Mouse (Mus musculus) 3134 (cell line): ENCODE results near the gene Rabggtb.
A peak's percentile ranks its signal among the peaks of the same experiment; 100 is the strongest.

Experiments used
- DNase-seq: peaks from one replicate; pipeline ENCODE4 v3.0.0-alpha.2; 2011; ENCODE audit warnings: low spot score; ENCODE audit not compliant: insufficient read length; ENCODE audit errors: extremely low read depth

Rabggtb gene

GRCm38 (mm10) chr3:153921147-153921910 is 8.5 kb upstream of the Rabggtb start:
- no peak for DNase-seq

GRCm38 (mm10) chr3:153917200-153917599 is 4.4 kb upstream of the Rabggtb start:
- DNase-seq, result no peak

GRCm38 (mm10) chr3:153913510-153914243 is 868 bp upstream of the Rabggtb start:
- no peak for DNase-seq

- DNase-seq, result no peak
These were observed 848 bp downstream of the Rabggtb start for GRCm38 (mm10) chr3:153911882-153912440.

GRCm38 (mm10) chr3:153911197-153911881 is 1.5 kb downstream of the Rabggtb start:
- DNase-seq, result peak; percentile 32

- no peak for DNase-seq
These were observed 2.3 kb downstream of the Rabggtb start for GRCm38 (mm10) chr3:153910489-153910888.

- DNase-seq, result no peak
These were observed 3.9 kb downstream of the Rabggtb start for GRCm38 (mm10) chr3:153908919-153909318.

GRCm38 (mm10) chr3:153906136-153906871 is 6.5 kb downstream of the Rabggtb start, which contains the start of gene Msh4:
Gene Msh4 (minus strand): TSS chr3:153906138.
- no peak for DNase-seq

- peak; percentile 58 for DNase-seq
These were observed 7.3 kb downstream of the Rabggtb start for GRCm38 (mm10) chr3:153905251-153906135.

GRCm38 (mm10) chr3:153904586-153904985 is 8.2 kb downstream of the Rabggtb start:
- peak; percentile 41 for DNase-seq

- no peak for DNase-seq
These were observed 10.2 kb downstream of the Rabggtb start for GRCm38 (mm10) chr3:153902595-153902994.

GRCm38 (mm10) chr3:153901904-153902303 is 10.9 kb downstream of the Rabggtb start:
- no peak for DNase-seq

- no peak for DNase-seq
These were observed 15.6 kb downstream of the Rabggtb start for GRCm38 (mm10) chr3:153897216-153897615.

- DNase-seq, result no peak
These were observed 17.4 kb downstream of the Rabggtb start for GRCm38 (mm10) chr3:153895454-153895853.

GRCm38 (mm10) chr3:153889188-153889781 is 23.5 kb downstream of the Rabggtb start:
- DNase-seq, result no peak

GRCm38 (mm10) chr3:153888141-153888540 is 24.7 kb downstream of the Rabggtb start:
- DNase-seq, result no peak

- DNase-seq, result no peak
These were observed 26.5 kb downstream of the Rabggtb start for GRCm38 (mm10) chr3:153886296-153886695.

- DNase-seq, result no peak
These were observed 41.4 kb downstream of the Rabggtb start for GRCm38 (mm10) chr3:153871396-153871795.
